Mouse (Mus musculus) megakaryocyte, adult 5-6 weeks (primary cell): ENCODE results near the gene Sct. TPM values are rescaled to one million over a fixed set of nuclear protein-coding genes. Genes with fewer than 3 reads are reported as not detected.

Experiments used
- ATAC-seq: 2 replicates; pipeline ENCODE4 v1.8.0; 2016; ENCODE audit warnings: mild to moderate bottlenecking, inconsistent platforms; ENCODE audit not compliant: poor library complexity, severe bottlenecking
- total RNA-seq, 2 experiments: library from RNA; stranded (forward) in 1 of 2; stranded (reverse) in 1 of 2; fragments of 153-499, 151-499 nt in 1 of 2; fragments of 221-1000, 200-1000 nt in 1 of 2; gene quantifications; 2 replicates each; pipeline versions ENCODE4 v1.2.3 to v1.2.4; 2015 to 2017

Sct gene
- total RNA-seq, 2 experiments from 2014 or later, result not detected

DNA sequence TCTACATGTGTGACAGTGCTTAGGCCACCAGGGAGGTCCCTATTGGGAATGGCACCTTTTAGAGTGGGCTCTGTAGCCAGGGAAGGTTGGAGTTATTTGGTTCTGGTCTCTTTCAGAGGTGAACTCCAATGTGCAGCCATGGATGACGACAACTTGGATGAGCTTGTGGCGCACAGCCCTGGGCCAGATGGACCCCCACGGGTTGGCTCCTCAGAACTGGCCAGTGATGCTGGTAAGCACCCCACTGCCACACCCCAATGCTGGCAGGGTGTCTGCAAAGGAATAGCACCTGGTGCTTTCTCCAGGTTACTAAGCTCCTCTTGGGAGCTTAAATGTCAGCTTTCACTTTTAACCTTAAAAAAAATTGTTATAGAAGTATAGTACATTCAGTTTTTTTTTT, 47.8 kb downstream of the Sct start:
- ATAC-seq, result no peak

DNA sequence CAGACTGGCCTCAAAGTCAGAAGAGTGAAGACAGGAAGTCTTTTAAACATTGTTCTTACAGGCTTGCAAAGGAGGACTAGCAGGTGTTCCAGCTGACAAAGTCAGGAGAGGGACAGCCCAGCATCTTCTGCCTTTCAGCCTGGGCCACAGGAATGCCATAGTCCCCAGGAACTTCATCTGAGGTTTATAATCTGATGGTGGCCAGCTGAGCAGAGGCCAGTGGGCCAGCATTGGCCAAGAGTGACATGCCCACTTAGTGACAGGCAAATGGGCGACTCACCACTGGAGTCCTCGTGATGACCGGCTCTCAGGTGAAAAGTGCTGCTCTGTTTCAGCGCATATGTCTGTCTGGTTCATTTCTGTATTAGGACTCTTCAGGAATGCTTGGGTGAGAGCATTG, 48.4 kb downstream of the Sct start:
- no peak for ATAC-seq

DNA sequence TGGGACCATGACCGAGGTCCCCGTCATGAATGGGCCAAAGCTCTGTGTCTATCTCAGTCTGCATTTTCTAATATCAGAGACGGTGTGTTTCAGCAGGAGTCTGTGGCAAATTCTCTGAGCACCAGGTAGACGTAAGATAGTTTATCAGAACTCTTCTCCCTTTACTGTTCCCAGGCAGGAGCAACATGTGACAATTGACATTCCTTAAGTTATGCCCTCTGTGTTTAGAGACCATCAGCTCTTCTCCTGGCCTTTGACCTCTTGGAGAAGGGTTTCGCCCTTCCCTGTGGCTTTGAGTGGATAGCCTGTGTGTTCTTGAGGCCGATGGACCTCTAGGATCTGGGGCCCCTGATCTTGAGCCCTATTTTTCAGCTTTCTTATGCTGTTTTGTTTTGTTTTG, 49.2 kb downstream of the Sct start:
- no peak for ATAC-seq

Other genes with a start within 250 kb of the Sct start
- gene B4galnt4, start 218.0 kb downstream of the Sct start, total RNA-seq (2015), result 1.5 and 3.0 TPM in 2 replicates
- 1.7 and 2.5 TPM in 2 replicates for gene B4galnt4, start 218.0 kb downstream of the Sct start, total RNA-seq (2017)
- 6.7 and 9.7 TPM in 2 replicates for gene Pkp3, start 200.9 kb downstream of the Sct start, total RNA-seq (2015)
- gene Pkp3, start 200.9 kb downstream of the Sct start, total RNA-seq (2017), result 3.8 and 6.1 TPM in 2 replicates
- gene Sigirr, start 178.6 kb downstream of the Sct start, total RNA-seq (2015), result 7.5 and 9.3 TPM in 2 replicates
- gene Sigirr, start 178.6 kb downstream of the Sct start, total RNA-seq (2017), result 7.7 and 8.2 TPM in 2 replicates
- not detected in 2 replicates for gene Ano9, start 161.3 kb downstream of the Sct start, total RNA-seq (2015)
- gene Ano9, start 161.3 kb downstream of the Sct start, total RNA-seq (2017), result not detected in 2 replicates
- 7.1 and 10.2 TPM in 2 replicates for gene Ptdss2, start 156.8 kb downstream of the Sct start, total RNA-seq (2015)
- gene Ptdss2, start 156.8 kb downstream of the Sct start, total RNA-seq (2017), result 1.9 and 2.6 TPM in 2 replicates
- gene Rnh1, start 106.3 kb downstream of the Sct start, total RNA-seq (2015), result 70.5 and 86.8 TPM in 2 replicates
- gene Rnh1, start 106.3 kb downstream of the Sct start, total RNA-seq (2017), result 74.2 and 94.3 TPM in 2 replicates
- 29.0 and 40.0 TPM in 2 replicates for gene Hras, start 85.1 kb downstream of the Sct start, total RNA-seq (2015)
- gene Hras, start 85.1 kb downstream of the Sct start, total RNA-seq (2017), result 20.7 and 27.1 TPM in 2 replicates
- gene Lrrc56, start 85.0 kb downstream of the Sct start, total RNA-seq (2015), result 2.1 and 2.2 TPM in 2 replicates
- gene Lrrc56, start 85.0 kb downstream of the Sct start, total RNA-seq (2017), result 1.3 and 4.3 TPM in 2 replicates
- gene Lmntd2, start 65.1 kb downstream of the Sct start, total RNA-seq (2015), result 0.36 TPM in 1 of 2 replicates, not detected in the other
- 0.04 TPM in 1 of 2 replicates, not detected in the other for gene Lmntd2, start 65.1 kb downstream of the Sct start, total RNA-seq (2017)
- gene Rassf7, start 63.3 kb downstream of the Sct start, total RNA-seq (2015), result 3.9 and 4.1 TPM in 2 replicates
- 2.2 and 4.1 TPM in 2 replicates for gene Rassf7, start 63.3 kb downstream of the Sct start, total RNA-seq (2017)
- 42.8 and 48.9 TPM in 2 replicates for gene Phrf1, start 50.3 kb downstream of the Sct start, total RNA-seq (2015)
- 48.7 and 63.5 TPM in 2 replicates for gene Phrf1, start 50.3 kb downstream of the Sct start, total RNA-seq (2017)
- gene Irf7, start 12.7 kb downstream of the Sct start, total RNA-seq (2015), result 42.6 and 50.5 TPM in 2 replicates
- gene Irf7, start 12.7 kb downstream of the Sct start, total RNA-seq (2017), result 60.6 and 65.6 TPM in 2 replicates
- gene Cdhr5, start 2.3 kb downstream of the Sct start, total RNA-seq (2015), result not detected in 2 replicates
- not detected in 2 replicates for gene Cdhr5, start 2.3 kb downstream of the Sct start, total RNA-seq (2017)
- not detected in 2 replicates for gene Drd4, start 12.9 kb upstream of the Sct start, total RNA-seq (2015)
- gene Drd4, start 12.9 kb upstream of the Sct start, total RNA-seq (2017), result not detected in 2 replicates
- 36.1 and 36.5 TPM in 2 replicates for gene Deaf1, start 48.6 kb upstream of the Sct start, total RNA-seq (2015)
- gene Deaf1, start 48.6 kb upstream of the Sct start, total RNA-seq (2017), result 11.4 and 14.6 TPM in 2 replicates
- gene Tmem80, start 48.6 kb upstream of the Sct start, total RNA-seq (2015), result 11.8 and 12.0 TPM in 2 replicates
- gene Tmem80, start 48.6 kb upstream of the Sct start, total RNA-seq (2017), result 6.0 and 8.7 TPM in 2 replicates
- gene Eps8l2, start 59.7 kb upstream of the Sct start, total RNA-seq (2015), result not detected in 2 replicates
- gene Eps8l2, start 59.7 kb upstream of the Sct start, total RNA-seq (2017), result not detected in 2 replicates
- gene Taldo1, start 113.1 kb upstream of the Sct start, total RNA-seq (2015), result 197 and 213 TPM in 2 replicates
- 795 and 884 TPM in 2 replicates for gene Taldo1, start 113.1 kb upstream of the Sct start, total RNA-seq (2017)
- gene Gatd1, start 135.0 kb upstream of the Sct start, total RNA-seq (2015), result 22.8 and 26.4 TPM in 2 replicates
- gene Gatd1, start 135.0 kb upstream of the Sct start, total RNA-seq (2017), result 12.9 and 13.1 TPM in 2 replicates
- gene Cend1, start 150.4 kb upstream of the Sct start, total RNA-seq (2015), result 0.18 TPM in 1 of 2 replicates, not detected in the other
- not detected in 2 replicates for gene Cend1, start 150.4 kb upstream of the Sct start, total RNA-seq (2017)
- 14.6 and 15.0 TPM in 2 replicates for gene Slc25a22, start 158.8 kb upstream of the Sct start, total RNA-seq (2015)
- gene Slc25a22, start 158.8 kb upstream of the Sct start, total RNA-seq (2017), result 3.2 and 6.4 TPM in 2 replicates
- 7.1 and 8.1 TPM in 2 replicates for gene Pidd1, start 164.9 kb upstream of the Sct start, total RNA-seq (2015)
- gene Pidd1, start 164.9 kb upstream of the Sct start, total RNA-seq (2017), result 6.1 and 10.5 TPM in 2 replicates
- gene Rplp2, start 168.2 kb upstream of the Sct start, total RNA-seq (2015), result 1,660 and 1,825 TPM in 2 replicates
- 1,271 and 1,459 TPM in 2 replicates for gene Rplp2, start 168.2 kb upstream of the Sct start, total RNA-seq (2017)
- 31.2 and 34.5 TPM in 2 replicates for gene Pnpla2, start 176.1 kb upstream of the Sct start, total RNA-seq (2015)
- 9.1 and 12.3 TPM in 2 replicates for gene Pnpla2, start 176.1 kb upstream of the Sct start, total RNA-seq (2017)
- gene Cracr2b, start 182.0 kb upstream of the Sct start, total RNA-seq (2015), result 1.6 and 1.8 TPM in 2 replicates
- gene Cracr2b, start 182.0 kb upstream of the Sct start, total RNA-seq (2017), result 1.5 and 2.0 TPM in 2 replicates
- 13.3 and 16.8 TPM in 2 replicates for gene Cd151, start 188.3 kb upstream of the Sct start, total RNA-seq (2015)
- 21.6 and 26.4 TPM in 2 replicates for gene Cd151, start 188.3 kb upstream of the Sct start, total RNA-seq (2017)
- gene Polr2l, start 196.0 kb upstream of the Sct start, total RNA-seq (2015), result 16.6 and 24.0 TPM in 2 replicates
- gene Polr2l, start 196.0 kb upstream of the Sct start, total RNA-seq (2017), result 17.9 and 27.6 TPM in 2 replicates
- 1.4 and 1.5 TPM in 2 replicates for gene Tspan4, start 196.1 kb upstream of the Sct start, total RNA-seq (2015)
- gene Tspan4, start 196.1 kb upstream of the Sct start, total RNA-seq (2017), result 1.9 and 3.3 TPM in 2 replicates